In genomic region chr3:111102646-111103045, GRCm38 (mm10) we compare ENCODE assay signal across 11 mouse cellular contexts.
DNase-seq lines count a peak whose midpoint lies in the region.
"Had no signal": no experiment of that assay in that cellular context is flagged by ENCODE, and none has a peak within 500 bp of the region (broad histone marks: within the 10 kb centered on the region; RNA-seq: fewer than 3 reads in every experiment).

No protein-coding gene starts in this region.

- peak; percentile 17 for DNase-seq in adrenal gland, adult 8-10 months
- no peak for DNase-seq in adrenal gland, adult 18-20 months (ENCODE audit: low spot score in 2 of 2)
- DNase-seq in heart, adult 18-20 months: peak; percentile 1
- DNase-seq in heart, adult 8-10 months (ENCODE audit: low spot score): no peak
- peak; percentile 7 for DNase-seq in right cerebral cortex, postnatal 25 days
- no peak for DNase-seq in right cerebral cortex, postnatal 4 days
- peak; percentile 61 for DNase-seq in telencephalon, adult 2 months (ENCODE audit: low read depth, low spot score)
- no peak for DNase-seq in ovary, adult 18-20 months (ENCODE audit: low spot score)
- DNase-seq: cerebellum, adult 8-10 months; gastrocnemius, adult 2 months; lung, postnatal 14 days had no signal

Comparison
In these comparisons a context has a peak if more than half of its experiments do, and no peak if none do; other contexts are left out.
1. DNase-seq: peak in adrenal gland, adult 8-10 months (single experiment), heart, adult 18-20 months (2 of 2), right cerebral cortex, postnatal 25 days (single experiment) and telencephalon, adult 2 months (single experiment); none in adrenal gland, adult 18-20 months (0 of 2), heart, adult 8-10 months (single experiment), right cerebral cortex, postnatal 4 days (single experiment) and ovary, adult 18-20 months (single experiment).